Mouse (Mus musculus) limb, embryonic 10.5 days (tissue): ENCODE results near the gene Vamp9. TPM values are rescaled to one million over a fixed set of nuclear protein-coding genes. Genes with fewer than 3 reads are reported as not detected.

Source experiments
- DNase-seq: peaks from one replicate; pipeline ENCODE4 v3.0.0-alpha.2; 2017; ENCODE audit warnings: low spot score
- H3K27ac ChIP-seq: fragments of 300-500 bp; sonication (generic); 2 replicates; pipeline ENCODE4 v1.5.1; 2016; ENCODE audit warnings: mild to moderate bottlenecking
- H3K27me3 ChIP-seq: fragments of 300-500 bp; sonication (generic); 2 replicates; pipeline ENCODE4 v1.6.1; 2016; ENCODE audit warnings: low read depth, mild to moderate bottlenecking; ENCODE audit not compliant: poor library complexity, severe bottlenecking
- H3K36me3 ChIP-seq: fragments of 300-500 bp; sonication (generic); 2 replicates; pipeline ENCODE4 v1.6.1; 2016; ENCODE audit warnings: mild to moderate bottlenecking, moderate library complexity
- H3K4me1 ChIP-seq: fragments of 300-500 bp; sonication (generic); 2 replicates; pipeline ENCODE4 v1.6.1; 2016
- H3K4me3 ChIP-seq: fragments of 300-500 bp; sonication (generic); 2 replicates; pipeline ENCODE4 v1.5.1; 2016; ENCODE audit warnings: mild to moderate bottlenecking, moderate library complexity
- H3K9me3 ChIP-seq: fragments of 300-500 bp; sonication (generic); replicated peaks from 2 replicates; pipeline ENCODE4 v1.6.1; 2016; ENCODE audit warnings: mild to moderate bottlenecking
- WGBS: fragments of 180-500 bp; shearing (Covaris S2); methylation state at CpG from one replicate; pipeline ENCODE4 v1.1.7; 2016; 5-methylcytosine and 5-hydroxymethylcytosine counted together
- polyA plus RNA-seq: library from polyadenylated mRNA; unstranded; fragments of >200 nt; fragmentation: Nextera tagmentation; extraction: Ambion mirVana; gene quantifications from 2 replicates; pipeline ENCODE4 v1.2.1, GENCODE M21; 2016

Vamp9 gene
- polyA plus RNA-seq, 1 experiment from 2014 or later, result not detected

GRCm38 (mm10) chr5:99891516-99892441 lies 14.3 kb upstream of the Vamp9 start:
- Histone ChIP-seq H3K9me3 (no peaks in the 10 kb centered on the region), H3K27ac (no peak overlapping the region), H3K4me1 (no peaks in the 10 kb centered on the region), H3K4me3 (no peak overlapping the region), H3K36me3 (no peaks in the 10 kb centered on the region), H3K27me3 (0 out of 2 replicates have a peak, but pooled peaks cover 2% of the 10 kb centered on the region)
- WGBS, result 70% methylated on average over 12 of the region's 12 CpGs
- DNase-seq, result peak; percentile 42

- H3K27me3 ChIP-seq, result 0 out of 2 replicates have a peak, but pooled peaks cover 4% of the 10 kb centered on the region
- H3K27ac ChIP-seq, result no peak overlapping the region
- no peaks in the 10 kb centered on the region; the same call in 1 of the 2 replicates for H3K4me1 ChIP-seq
- H3K36me3 ChIP-seq, result no peaks in the 10 kb centered on the region
- 15% methylated on average over 6 of the region's 6 CpGs for WGBS
- peak; percentile 70 for DNase-seq
- no peak overlapping the region for H3K4me3 ChIP-seq
- H3K9me3 ChIP-seq, result no peaks in the 10 kb centered on the region
Observed at GRCm38 (mm10) chr5:99900041-99900440, 6.0 kb upstream of the Vamp9 start.

- Histone ChIP-seq H3K4me1 (peaks cover 4% of the 10 kb centered on the region; the same call in 1 of the 2 replicates), H3K9me3 (no peaks in the 10 kb centered on the region), H3K27me3 (no peaks in the 10 kb centered on the region), H3K36me3 (no peaks in the 10 kb centered on the region), H3K4me3 (peak overlapping the region; percentile 65; the same call in 1 of the 2 replicates), H3K27ac (peak overlapping the region; percentile 97)
- WGBS, result 68% methylated on average over 7 of the region's 7 CpGs
- no peak for DNase-seq
Observed at GRCm38 (mm10) chr5:99905731-99906130, 323 bp upstream of the Vamp9 start.

GRCm38 (mm10) chr5:99915494-99915893 lies 9.4 kb downstream of the Vamp9 start:
- 49% methylated on average over 7 of the region's 7 CpGs for WGBS
- no peak overlapping the region for H3K27ac ChIP-seq
- peaks cover 4% of the 10 kb centered on the region; the same call in 1 of the 2 replicates for H3K27me3 ChIP-seq
- no peaks in the 10 kb centered on the region for H3K9me3 ChIP-seq
- H3K4me1 ChIP-seq, result peaks cover 5% of the 10 kb centered on the region; the same call in 1 of the 2 replicates
- H3K4me3 ChIP-seq, result no peak overlapping the region
- H3K36me3 ChIP-seq, result no peaks in the 10 kb centered on the region
- DNase-seq, result no peak

- Histone ChIP-seq H3K9me3 (no peaks in the 10 kb centered on the region), H3K27me3 (no peaks in the 10 kb centered on the region), H3K4me3 (no peak overlapping the region), H3K36me3 (no peaks in the 10 kb centered on the region), H3K4me1 (no peaks in the 10 kb centered on the region), H3K27ac (no peak overlapping the region)
- WGBS, result 94% methylated on average over 8 of the region's 8 CpGs
- DNase-seq, result no peak
Observed at GRCm38 (mm10) chr5:99922033-99922432, 16.0 kb downstream of the Vamp9 start.

- Histone ChIP-seq H3K36me3 (no peaks in the 10 kb centered on the region), H3K27me3 (no peaks in the 10 kb centered on the region)
- 41% methylated on average over 4 of the region's 4 CpGs for WGBS
Observed at GRCm38 (mm10) chr5:99927951-99928350, 21.9 kb downstream of the Vamp9 start.

GRCm38 (mm10) chr5:99931910-99932309 lies 25.9 kb downstream of the Vamp9 start:
- no peak for DNase-seq
- H3K27me3 ChIP-seq, result no peaks in the 10 kb centered on the region
- no peaks in the 10 kb centered on the region for H3K36me3 ChIP-seq
- WGBS, result 87% methylated on average over 6 of the region's 6 CpGs
- H3K4me3 ChIP-seq, result no peak overlapping the region
- no peaks in the 10 kb centered on the region for H3K9me3 ChIP-seq
- no peak overlapping the region for H3K27ac ChIP-seq
- H3K4me1 ChIP-seq, result no peaks in the 10 kb centered on the region

More at GRCm38 (mm10) chr5:99927951-99928350, 21.9 kb downstream of the Vamp9 start:
- Histone ChIP-seq H3K9me3 (no peaks in the 10 kb centered on the region), H3K4me3 (no peak overlapping the region), H3K27ac (no peak overlapping the region), H3K4me1 (no peaks in the 10 kb centered on the region)
- peak; percentile 49 for DNase-seq

GRCm38 (mm10) chr5:99939440-99939839 lies 33.4 kb downstream of the Vamp9 start:
- H3K4me1 ChIP-seq, result no peaks in the 10 kb centered on the region
- no peak for DNase-seq
- no peak overlapping the region for H3K27ac ChIP-seq
- peaks cover 3% of the 10 kb centered on the region; the same call in 1 of the 2 replicates for H3K9me3 ChIP-seq
- no peak overlapping the region for H3K4me3 ChIP-seq
- peaks cover 7% of the 10 kb centered on the region for H3K36me3 ChIP-seq
- WGBS, result 80% methylated on average over 3 of the region's 3 CpGs
- H3K27me3 ChIP-seq, result no peaks in the 10 kb centered on the region

GRCm38 (mm10) chr5:99941273-99941672 lies 35.2 kb downstream of the Vamp9 start:
- whole genome bisulfite sequencing, result 87% methylated on average over 10 of the region's 10 CpGs
- no peaks in the 10 kb centered on the region for H3K4me1 ChIP-seq

GRCm38 (mm10) chr5:99941776-99942502 lies 35.9 kb downstream of the Vamp9 start:
- H3K4me1 ChIP-seq, result no peaks in the 10 kb centered on the region
- H3K4me3 ChIP-seq, result no peak overlapping the region
- 72% methylated on average over 10 of the region's 10 CpGs for WGBS
- no peak for DNase-seq
- no peaks in the 10 kb centered on the region for H3K27me3 ChIP-seq
- H3K36me3 ChIP-seq, result peaks cover 11% of the 10 kb centered on the region
- no peak overlapping the region for H3K27ac ChIP-seq
- H3K9me3 ChIP-seq, result peaks cover 4% of the 10 kb centered on the region; the same call in 1 of the 2 replicates

More at GRCm38 (mm10) chr5:99941273-99941672, 35.2 kb downstream of the Vamp9 start:
- peaks cover 4% of the 10 kb centered on the region; the same call in 1 of the 2 replicates for H3K9me3 ChIP-seq
- peaks cover 11% of the 10 kb centered on the region for H3K36me3 ChIP-seq
- no peaks in the 10 kb centered on the region for H3K27me3 ChIP-seq
- DNase-seq, result no peak
- no peak overlapping the region for H3K27ac ChIP-seq
- H3K4me3 ChIP-seq, result no peak overlapping the region

- no peak for DNase-seq
- WGBS, result 91% methylated on average over 5 of the region's 5 CpGs
- Histone ChIP-seq H3K36me3 (peaks cover 26% of the 10 kb centered on the region), H3K4me3 (no peak overlapping the region), H3K27ac (no peak overlapping the region), H3K27me3 (no peaks in the 10 kb centered on the region), H3K9me3 (no peaks in the 10 kb centered on the region), H3K4me1 (no peaks in the 10 kb centered on the region)
Observed at GRCm38 (mm10) chr5:99952513-99952912, 46.5 kb downstream of the Vamp9 start.

GRCm38 (mm10) chr5:99953883-99954282 lies 47.8 kb downstream of the Vamp9 start:
- H3K27ac ChIP-seq, result no peak overlapping the region
- H3K4me3 ChIP-seq, result no peak overlapping the region
- no peaks in the 10 kb centered on the region for H3K4me1 ChIP-seq
- no peaks in the 10 kb centered on the region for H3K27me3 ChIP-seq
- WGBS, result 78% methylated on average over 1 of the region's 1 CpGs
- no peaks in the 10 kb centered on the region for H3K9me3 ChIP-seq
- H3K36me3 ChIP-seq, result peaks cover 38% of the 10 kb centered on the region
- DNase-seq, result no peak

GRCm38 (mm10) chr5:99958666-99959065 lies 52.6 kb downstream of the Vamp9 start:
- Histone ChIP-seq H3K27ac (no peak overlapping the region), H3K4me1 (no peaks in the 10 kb centered on the region), H3K27me3 (no peaks in the 10 kb centered on the region), H3K9me3 (no peaks in the 10 kb centered on the region), H3K36me3 (peaks cover 69% of the 10 kb centered on the region), H3K4me3 (no peak overlapping the region)
- 98% methylated on average over 1 of the region's 1 CpGs for WGBS
- no peak for DNase-seq
